Mouse (Mus musculus) v-Abl transformed pro-B cells (cell line): Measurements from ENCODE around the gene Ankle1.

Experiments used
- in situ Hi-C, 2 experiments: fragments of 400-800 bp; cut with MboI; formaldehyde crosslinking; loops; one replicate each; pipeline ENCODE4 v1.15.1; 2025; ENCODE audit not compliant: unreplicated experiment in 2 of 2

Gene Ankle1

GRCm38 (mm10) chr8:71405401-71406098 is at the start of gene Ankle1:
Ankle1 (plus strand) TSS chr8:71406010.
- in situ Hi-C loops: loop anchor here (5.0 kb wide), 2 partner anchors 33 to 508 kb away; partner anchors contain the start of genes Ocel1 (in 2 of the 2) and Rpl18a (in 2 of the 2)

DNA sequence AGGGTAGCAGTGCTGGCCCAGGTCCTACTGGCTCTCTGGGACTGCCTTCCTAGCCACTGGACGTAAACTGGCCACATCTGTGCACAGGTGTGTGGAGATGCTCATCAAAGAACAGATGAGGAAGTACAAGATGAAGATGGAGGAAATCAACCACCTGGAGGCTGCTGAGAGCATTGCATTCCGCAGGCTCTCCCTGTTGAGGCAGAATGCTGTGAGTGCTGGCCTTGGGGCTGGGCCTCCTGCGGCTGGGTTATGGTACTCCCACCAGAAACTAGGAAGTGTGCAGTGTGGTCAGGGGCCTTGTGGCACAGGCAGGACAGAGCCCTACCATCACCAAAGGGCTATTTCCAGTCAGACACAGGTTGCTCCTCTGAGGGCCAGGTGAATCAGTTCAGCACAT is 47.8 kb upstream of the Ankle1 start:
- in situ Hi-C loops: no loop called here

- in situ Hi-C loops: no loop called here
These were observed 38.9 kb upstream of the Ankle1 start, which contains the start of gene Use1 for GRCm38 (mm10) chr8:71366771-71367528. Use1 (plus strand) TSS chr8:71366848.

DNA sequence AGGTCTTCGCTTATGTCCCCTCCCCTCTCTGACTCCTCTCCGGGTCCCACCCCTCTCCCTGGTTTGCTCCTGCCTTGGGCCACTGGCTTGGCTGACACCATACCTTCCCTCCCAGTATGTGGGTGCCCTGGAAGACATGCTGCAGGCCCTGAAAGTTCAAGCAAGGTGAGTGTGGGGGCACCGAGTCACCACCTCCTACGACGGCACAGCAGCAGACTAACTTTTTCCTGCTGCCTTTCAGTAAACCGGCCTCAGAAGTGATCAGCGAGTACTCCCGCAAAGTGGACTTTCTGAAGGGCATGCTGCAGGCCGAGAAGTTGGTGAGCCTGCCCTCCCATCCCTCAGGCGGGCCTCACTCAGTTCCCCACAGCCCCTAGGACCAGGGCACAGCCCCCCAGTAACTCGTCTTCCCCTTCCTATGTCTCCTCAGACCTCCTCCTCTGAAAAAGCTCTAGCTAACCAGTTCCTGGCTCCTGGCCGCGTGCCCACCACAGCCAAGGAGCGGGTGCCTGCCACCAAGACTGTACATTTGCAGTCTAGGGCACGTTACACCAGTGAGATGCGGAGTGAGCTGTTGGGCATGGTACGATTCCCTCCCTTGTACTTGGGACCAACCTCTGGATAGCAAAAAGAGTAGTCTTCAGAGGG is 38.2 kb upstream of the Ankle1 start:
- in situ Hi-C loops: no loop called here

- in situ Hi-C loops: no loop called here
These were observed 37.4 kb upstream of the Ankle1 start for GRCm38 (mm10) chr8:71368366-71368765.

DNA sequence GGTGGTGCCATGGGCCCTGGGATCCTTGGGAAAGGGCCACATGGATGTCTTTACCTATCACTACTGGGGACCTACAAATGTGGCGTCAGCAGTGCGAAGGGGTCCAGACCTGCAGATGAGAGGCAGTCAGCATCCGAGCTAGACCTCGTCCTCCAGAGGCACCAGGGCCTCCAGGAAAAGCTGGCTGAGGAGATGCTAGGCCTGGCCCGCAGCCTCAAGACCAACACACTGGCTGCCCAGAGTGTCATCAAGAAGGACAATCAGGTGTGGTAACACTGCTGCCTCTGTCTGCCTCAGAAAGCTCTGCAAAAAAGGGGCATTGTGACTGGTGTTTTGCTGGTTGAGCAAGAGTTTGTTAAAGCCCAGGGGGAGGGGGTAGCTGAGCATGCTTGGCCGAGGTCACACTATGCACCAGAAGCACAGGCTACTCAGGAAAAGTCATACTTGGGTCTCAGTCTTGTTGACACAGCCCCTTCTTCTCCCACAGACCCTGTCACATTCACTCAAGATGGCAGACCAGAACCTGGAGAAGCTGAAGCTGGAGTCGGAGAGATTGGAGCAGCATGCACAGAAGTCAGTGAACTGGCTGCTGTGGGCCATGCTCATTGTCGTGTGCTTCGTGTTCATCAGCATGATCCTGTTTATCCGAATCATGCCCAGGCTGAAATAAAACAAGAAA is 36.6 kb upstream of the Ankle1 start:
- in situ Hi-C loops: no loop called here

DNA sequence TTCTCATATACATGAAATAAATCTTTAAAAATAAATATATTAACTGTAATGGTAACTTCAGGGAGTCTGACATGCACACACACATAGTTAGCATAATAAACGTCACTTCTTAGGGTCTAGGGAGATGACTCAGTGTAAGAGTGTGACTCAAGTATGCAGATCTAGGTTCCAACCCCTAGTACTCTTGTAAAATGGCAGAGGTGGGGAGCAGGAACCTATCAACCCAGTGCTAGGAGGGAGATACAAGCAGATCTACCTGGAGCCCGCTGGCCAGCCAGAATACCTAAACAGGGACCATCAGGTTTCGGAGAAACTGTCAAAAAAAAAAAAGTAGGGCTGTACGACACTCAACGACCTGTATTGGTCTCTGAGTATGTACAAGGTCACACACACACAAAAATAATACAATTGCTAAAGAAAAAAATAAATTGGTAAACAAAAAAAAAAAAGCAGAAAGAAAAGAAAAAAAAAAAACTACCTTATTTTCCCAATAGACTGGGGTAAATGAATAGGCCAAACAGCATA is 35.0 kb upstream of the Ankle1 start:
- in situ Hi-C loops: loop anchor here (5.0 to 10.0 kb wide), 3 partner anchors 37 to 476 kb away; partner anchors contain the start of genes Ankle1 (in 2 of the 2), Rpl18a (in 1 of the 2) and Slc5a5 (in 1 of the 2)

DNA sequence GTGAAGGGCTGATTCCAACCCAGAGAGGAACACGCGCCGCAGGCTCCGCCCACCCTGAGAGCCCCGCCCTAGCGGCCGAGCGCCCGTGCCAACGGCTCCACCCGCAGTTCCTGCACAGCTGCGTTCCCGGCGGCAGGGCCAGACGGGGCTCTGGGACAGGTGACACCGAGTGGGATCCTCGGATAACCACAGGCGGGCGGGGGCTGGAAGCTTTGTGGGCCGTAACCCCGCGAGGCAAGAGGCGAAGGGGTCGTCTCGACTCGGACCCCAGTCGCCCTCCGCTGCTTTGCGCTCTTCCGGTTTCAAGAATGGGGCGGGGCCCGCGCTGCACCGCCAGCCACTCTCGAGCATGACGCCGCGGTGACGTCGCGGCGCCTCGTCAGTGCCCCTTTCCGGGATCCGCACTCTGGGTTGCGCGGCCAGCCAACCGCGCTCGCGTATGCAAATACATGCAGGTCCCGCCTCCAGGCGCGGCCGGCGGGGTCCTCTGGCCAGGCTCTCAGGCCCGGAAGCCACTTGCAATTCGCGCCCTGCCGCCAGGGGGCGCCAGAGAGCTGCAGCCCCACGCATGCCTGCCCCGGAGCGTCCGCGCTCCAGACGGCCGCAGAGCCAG is 34.5 kb upstream of the Ankle1 start, which contains the start of gene Ocel1:
Gene Ocel1, plus strand, starts transcription at position 63 of the 613 bp plus-strand sequence.
- in situ Hi-C loops: loop anchor here (5.0 to 10.0 kb wide), 3 partner anchors 36 to 477 kb away; partner anchors contain the start of genes Ankle1 (in 2 of the 2), Rpl18a (in 1 of the 2) and Slc5a5 (in 1 of the 2)

DNA sequence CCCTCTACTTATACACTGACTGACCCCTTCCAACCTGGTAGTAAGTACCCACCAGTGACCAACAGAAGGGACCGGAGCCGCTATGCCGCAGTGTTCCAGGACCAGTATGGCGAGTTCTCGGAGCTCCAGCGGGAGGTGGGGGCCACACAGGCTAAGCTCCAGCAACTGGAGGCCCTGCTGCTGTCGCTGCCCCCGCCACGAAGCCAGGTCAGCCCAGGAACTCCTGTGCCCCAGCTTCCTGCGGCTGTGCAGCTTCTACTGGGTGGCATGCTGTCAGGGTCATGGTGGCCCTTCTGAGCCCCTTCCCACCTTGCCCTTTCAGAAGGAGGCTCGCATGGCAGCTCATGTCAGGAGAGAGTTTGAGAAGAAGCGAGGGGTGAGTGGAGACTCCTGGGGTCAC is 33.4 kb upstream of the Ankle1 start:
- in situ Hi-C loops: loop anchor here (5.0 to 10.0 kb wide), 3 partner anchors 35 to 478 kb away; partner anchors contain the start of genes Ankle1 (in 2 of the 2), Rpl18a (in 1 of the 2) and Slc5a5 (in 1 of the 2)

GRCm38 (mm10) chr8:71373000-71373399 is 32.8 kb upstream of the Ankle1 start:
- in situ Hi-C loops: loop anchor here (5.0 to 10.0 kb wide), 3 partner anchors 34 to 478 kb away; partner anchors contain the start of genes Ankle1 (in 2 of the 2), Rpl18a (in 1 of the 2) and Slc5a5 (in 1 of the 2)

DNA sequence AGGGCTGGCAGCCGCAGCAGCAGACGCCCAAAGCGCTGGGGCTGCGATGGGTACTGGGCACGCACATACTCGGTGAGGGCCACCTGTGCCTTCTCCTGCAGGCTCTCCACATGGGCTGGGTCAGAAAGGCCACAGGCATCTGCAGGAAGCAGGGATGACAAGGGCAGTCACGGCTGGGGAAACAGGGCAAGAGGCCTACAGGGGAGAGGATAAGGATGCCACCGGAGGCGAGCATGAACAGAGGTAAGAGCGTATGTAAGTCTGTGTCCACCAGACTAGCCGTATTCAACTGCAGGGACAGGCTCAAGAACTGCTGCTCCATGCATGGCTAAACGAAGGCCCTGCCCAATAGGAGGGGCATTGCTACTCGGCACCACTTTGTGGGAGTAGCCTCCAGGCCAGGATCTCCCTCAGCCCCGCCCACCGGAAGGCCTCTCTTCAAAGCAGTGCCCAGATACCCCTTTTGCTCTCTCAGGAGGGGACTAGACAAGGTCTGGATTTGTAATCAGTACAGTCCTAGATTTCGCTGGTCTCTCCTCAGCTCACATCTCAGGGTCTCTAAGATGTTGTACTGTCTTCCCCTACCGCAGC is 31.1 kb upstream of the Ankle1 start:
- in situ Hi-C loops: loop anchor here (5.0 to 25.0 kb wide), 4 partner anchors 33 to 662 kb away; partner anchors contain the start of genes Ankle1 (in 2 of the 2), Gm3336 (in 1 of the 2), Iqcn (in 1 of the 2) and Pde4c (in 1 of the 2)

DNA sequence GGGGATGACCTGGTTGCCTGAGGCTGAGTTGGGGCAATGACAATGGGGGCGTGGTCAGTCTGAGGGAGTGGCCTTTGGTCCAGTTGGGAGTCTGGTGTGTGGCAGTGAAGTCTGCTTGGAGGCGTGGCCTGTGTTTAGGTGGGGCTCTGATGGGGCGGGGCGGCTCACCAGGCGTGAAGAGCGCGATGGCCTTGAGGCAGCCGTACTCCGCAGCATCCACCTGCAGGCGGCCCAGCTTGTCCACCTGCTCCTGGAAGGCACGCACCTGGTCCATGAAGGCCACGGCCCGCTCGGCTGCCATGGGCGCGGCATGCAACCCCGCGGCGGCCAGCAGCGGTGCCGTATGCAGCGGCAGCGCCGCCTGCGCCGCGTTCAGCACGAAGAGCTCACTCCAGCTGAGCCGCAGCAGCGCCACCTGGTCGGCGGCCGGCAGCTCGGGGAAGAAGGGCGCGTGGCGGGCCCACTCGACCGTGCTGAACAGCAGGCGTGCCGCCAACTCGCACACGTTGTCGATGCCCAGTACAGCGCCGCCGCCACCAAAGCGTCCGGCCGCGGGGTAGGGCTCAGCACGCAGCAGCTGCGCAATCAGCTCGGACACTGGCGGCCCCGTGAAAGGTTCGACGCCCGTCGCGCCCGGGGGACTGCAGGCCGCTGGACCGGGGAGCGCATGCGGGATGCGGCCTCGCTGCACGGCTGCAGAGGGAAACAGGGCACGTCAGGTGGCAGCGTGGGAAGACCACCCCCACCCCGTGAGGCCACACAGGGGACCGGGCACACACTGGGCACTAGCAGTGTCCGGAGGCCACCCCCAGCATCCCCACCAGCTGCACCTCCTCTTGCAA is 30.0 kb upstream of the Ankle1 start:
- in situ Hi-C loops: loop anchor here (10.0 to 25.0 kb wide), 2 partner anchors 481 to 664 kb away; partner anchors contain the start of genes Gm3336 (in 1 of the 2), Iqcn (in 1 of the 2), Pde4c (in 1 of the 2) and Rpl18a (in 1 of the 2)

DNA sequence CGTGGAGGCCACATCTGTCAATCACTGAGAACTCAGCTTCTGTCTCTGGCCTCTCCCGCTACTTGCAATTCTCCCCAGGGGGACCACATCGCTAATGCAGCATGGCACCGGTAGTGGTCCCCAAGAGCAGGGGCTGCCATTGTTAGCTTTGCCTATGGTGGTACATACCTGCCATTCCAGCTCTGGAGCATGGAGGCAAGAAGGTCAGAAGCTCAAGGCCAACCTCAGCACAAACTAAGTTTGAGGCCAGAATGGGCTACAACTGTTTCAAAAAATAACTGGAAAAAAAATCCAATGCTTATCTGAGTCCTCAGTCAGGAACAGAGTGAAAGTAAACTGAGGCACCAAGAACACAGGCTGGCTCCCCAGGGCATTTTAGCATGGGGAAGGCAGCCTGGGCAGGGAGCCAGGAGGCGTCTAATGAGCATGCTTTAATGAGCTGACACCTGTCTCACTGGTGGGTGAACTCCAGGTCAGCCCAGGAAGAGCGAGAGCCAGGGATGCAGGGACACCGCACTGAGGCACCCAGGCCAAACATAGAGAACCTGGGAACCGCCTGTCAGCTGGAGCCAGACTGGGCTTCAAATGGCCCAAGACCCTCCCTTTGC is 29.3 kb upstream of the Ankle1 start:
- in situ Hi-C loops: loop anchor here (10.0 to 25.0 kb wide), 2 partner anchors 482 to 664 kb away; partner anchors contain the start of genes Gm3336 (in 1 of the 2), Iqcn (in 1 of the 2), Pde4c (in 1 of the 2) and Rpl18a (in 1 of the 2)

- in situ Hi-C loops: loop anchor here (10.0 to 25.0 kb wide), 2 partner anchors 484 to 667 kb away; partner anchors contain the start of genes Gm3336 (in 1 of the 2), Iqcn (in 1 of the 2), Pde4c (in 1 of the 2) and Rpl18a (in 1 of the 2)
These were observed 26.8 kb upstream of the Ankle1 start for GRCm38 (mm10) chr8:71379008-71379407.

DNA sequence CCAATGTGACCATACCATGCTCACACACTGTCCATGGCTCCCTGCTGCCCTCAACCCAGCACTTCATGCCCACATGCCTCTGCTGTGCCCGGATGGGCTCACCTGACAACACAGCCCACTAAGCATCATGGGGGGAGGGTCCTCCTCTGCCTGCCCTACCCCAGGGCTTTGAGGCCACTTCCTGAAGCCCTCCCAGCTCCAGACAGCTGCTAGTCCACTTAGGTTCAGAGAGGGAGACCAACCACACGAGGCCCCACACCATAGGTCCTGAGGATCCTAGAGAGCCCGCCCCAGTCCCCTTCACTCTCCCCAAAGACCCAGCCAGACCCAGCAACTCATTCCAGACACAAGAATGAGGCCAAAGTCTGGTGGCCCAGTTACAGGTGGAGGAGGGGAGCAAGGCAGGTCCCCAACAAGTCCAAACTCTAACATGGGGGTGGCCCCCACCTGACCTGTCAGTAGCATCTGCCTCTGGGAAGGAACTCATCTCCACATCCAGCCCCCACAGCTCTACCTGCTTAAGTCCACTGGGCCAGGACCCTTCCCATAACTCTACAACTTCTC is 26.2 kb upstream of the Ankle1 start:
- in situ Hi-C loops: loop anchor here (10.0 to 25.0 kb wide), 2 partner anchors 485 to 667 kb away; partner anchors contain the start of genes Gm3336 (in 1 of the 2), Iqcn (in 1 of the 2), Pde4c (in 1 of the 2) and Rpl18a (in 1 of the 2)
